ENCODE assay signal across 12 mouse cellular contexts in genomic region chr12:112301411-112301891, GRCm38 (mm10).
DNase-seq lines count a peak whose midpoint lies in the region; ATAC-seq lines count a peak whose summit lies in the region.
"Had no signal": no experiment of that assay in that cellular context is flagged by ENCODE, and none has a peak within 500 bp of the region (broad histone marks: within the 10 kb centered on the region; RNA-seq: fewer than 3 reads in every experiment).

No protein-coding gene starts in this region.

- H3K36me3 ChIP-seq in heart, embryonic 11.5 days (ENCODE audit: control insufficient read depth, insufficient read depth, low read length), result no peaks in the 10 kb centered on the region
- no peaks in the 10 kb centered on the region for H3K36me3 ChIP-seq in hindbrain, embryonic 11.5 days (ENCODE audit: control insufficient read depth, insufficient read depth, low read length)
- H3K36me3 ChIP-seq in midbrain, embryonic 14.5 days (ENCODE audit: control insufficient read depth, insufficient read depth, low read length), result no peaks in the 10 kb centered on the region
- H3K36me3 ChIP-seq: liver, embryonic 13.5 days had no signal

- H3K4me2 ChIP-seq in heart, embryonic 11.5 days, result peak overlapping the region; percentile 1; the same call in 1 of the 2 replicates
- no peak overlapping the region for H3K4me2 ChIP-seq in hindbrain, embryonic 11.5 days (replicated peaks; ENCODE audit: low read depth, low read length)
- H3K4me2 ChIP-seq in midbrain, embryonic 14.5 days (ENCODE audit: low read length), result peak overlapping the region; percentile 34
- H3K4me2 ChIP-seq: liver, embryonic 13.5 days had no signal

- WGBS in heart, embryonic 11.5 days (ENCODE audit: insufficient replicate concordance), result 17% methylated on average over 13 of the region's 13 CpGs
- WGBS in hindbrain, embryonic 11.5 days, result 8% methylated on average over 13 of the region's 13 CpGs
- WGBS in midbrain, embryonic 14.5 days, result 8% methylated on average over 13 of the region's 13 CpGs

- intact Hi-C loops in heart, postnatal 36 days (cut with DNase I), result no loop called here

- no peak overlapping the region for H3K4me3 ChIP-seq in heart, embryonic 11.5 days (ENCODE audit: low read depth, low read length)
- H3K4me3 ChIP-seq in hindbrain, embryonic 11.5 days (ENCODE audit: low read depth, low read length), result no peak overlapping the region
- H3K4me3 ChIP-seq in midbrain, embryonic 14.5 days (replicated peaks; ENCODE audit: low read depth, low read length), result no peak overlapping the region
- H3K4me3 ChIP-seq: liver, embryonic 13.5 days had no signal

- no peak overlapping the region for H3K9ac ChIP-seq in heart, embryonic 11.5 days (ENCODE audit: low read depth, low read length)
- no peak overlapping the region for H3K9ac ChIP-seq in hindbrain, embryonic 11.5 days (ENCODE audit: low read depth, low read length)
- no peak overlapping the region for H3K9ac ChIP-seq in midbrain, embryonic 14.5 days (replicated peaks; ENCODE audit: low read length)
- H3K9ac ChIP-seq: liver, embryonic 13.5 days had no signal

- H3K27me3 ChIP-seq in heart, embryonic 11.5 days (ENCODE audit: control insufficient read depth, insufficient read depth, low read length), result peaks cover 18% of the 10 kb centered on the region
- peaks cover 22% of the 10 kb centered on the region for H3K27me3 ChIP-seq in hindbrain, embryonic 11.5 days (ENCODE audit: control insufficient read depth, insufficient read depth, low read length)
- H3K27me3 ChIP-seq in midbrain, embryonic 14.5 days (ENCODE audit: control insufficient read depth, insufficient read depth, low read length), result no peaks in the 10 kb centered on the region

- no peak overlapping the region for H3K27ac ChIP-seq in heart, embryonic 11.5 days (ENCODE audit: low read depth, low read length)
- no peak overlapping the region for H3K27ac ChIP-seq in hindbrain, embryonic 11.5 days (ENCODE audit: low read depth, low read length)
- H3K27ac ChIP-seq in midbrain, embryonic 14.5 days (replicated peaks; ENCODE audit: low read depth, low read length), result peak overlapping the region; percentile 43; the same call in 1 of the 2 replicates
- H3K27ac ChIP-seq: liver, embryonic 13.5 days had no signal

- no peak for DNase-seq in heart, postnatal 36 days
- peak; percentile 76 for DNase-seq in embryo, embryonic 10 days (ENCODE audit: low spot score)
- DNase-seq in hindbrain, embryonic 11.5 days (ENCODE audit: low spot score), result peak; percentile 61
- DNase-seq in midbrain, embryonic 14.5 days, result peak; percentile 60
- DNase-seq in layer of hippocampus, adult 18-20 months (ENCODE audit: low spot score in 2 of 2), result no peak
- no peak for DNase-seq in frontal cortex, postnatal 14 days (ENCODE audit: low spot score in 2 of 2)
- DNase-seq: adrenal gland, postnatal 25 days; cerebellum, adult 2 months; liver, embryonic 13.5 days; right cerebral cortex, adult 18-20 months had no signal

- H3K9me3 ChIP-seq in heart, embryonic 11.5 days (replicated peaks; ENCODE audit: control insufficient read depth, low read length), result no peaks in the 10 kb centered on the region
- no peaks in the 10 kb centered on the region for H3K9me3 ChIP-seq in hindbrain, embryonic 11.5 days (ENCODE audit: control insufficient read depth, low read length)
- H3K9me3 ChIP-seq in midbrain, embryonic 14.5 days (ENCODE audit: control insufficient read depth, low read length), result no peaks in the 10 kb centered on the region
- H3K9me3 ChIP-seq: liver, embryonic 13.5 days had no signal

- peaks cover 6% of the 10 kb centered on the region; the same call in 1 of the 2 replicates for H3K4me1 ChIP-seq in heart, embryonic 11.5 days (ENCODE audit: control insufficient read depth, insufficient read depth, low read length)
- H3K4me1 ChIP-seq in hindbrain, embryonic 11.5 days (replicated peaks; ENCODE audit: control insufficient read depth, insufficient read depth, low read length), result peaks cover 20% of the 10 kb centered on the region
- peaks cover 42% of the 10 kb centered on the region for H3K4me1 ChIP-seq in midbrain, embryonic 14.5 days (ENCODE audit: control insufficient read depth, insufficient read depth, low read length)
- H3K4me1 ChIP-seq: liver, embryonic 13.5 days had no signal

- no peak for ATAC-seq in heart, embryonic 11.5 days (replicated peaks; ENCODE audit: insufficient number of reproducible peaks, low FRiP score, low TSS enrichment)
- ATAC-seq in hindbrain, embryonic 11.5 days (ENCODE audit: low FRiP score), result peak; percentile 68
- no peak for ATAC-seq in midbrain, embryonic 14.5 days (ENCODE audit: low FRiP score, low TSS enrichment)
- no peak for ATAC-seq in megakaryocyte progenitor cell, adult 5-6 weeks (replicated peaks; ENCODE audit: poor library complexity)

Comparison
In these comparisons a context has a peak if more than half of its experiments do, and no peak if none do; other contexts are left out.
1. DNase-seq: peak in embryo, embryonic 10 days (single experiment), hindbrain, embryonic 11.5 days (single experiment) and midbrain, embryonic 14.5 days (single experiment); none in heart, postnatal 36 days (0 of 2), layer of hippocampus, adult 18-20 months (0 of 2) and frontal cortex, postnatal 14 days (0 of 2).